Mouse (Mus musculus) hematopoietic multipotent progenitor cell, adult 10-12 weeks (in vitro differentiated cells): Measurements from ENCODE around the gene Thumpd1. TPM values are rescaled to one million over a fixed set of nuclear protein-coding genes. Genes with fewer than 3 reads are reported as not detected.

Experiments used
- polyA plus RNA-seq: library from polyadenylated mRNA; stranded (reverse); fragments of >175 nt; gene quantifications from 2 replicates; pipeline ENCODE4 v1.2.3, GENCODE M21; 2012; ENCODE audit warnings: low replicate concordance

The Thumpd1 gene
- polyA plus RNA-seq, result 21.2 and 42.4 TPM in 2 replicates

GRCm38 (mm10) chr7:119720253-119720946 is at the start of gene Thumpd1:
TSS of gene Thumpd1 (minus strand) at chr7:119720798.

GRCm38 (mm10) chr7:119760527-119760951 is 39.9 kb upstream of the Thumpd1 start, which contains the start of gene Acsm3:
TSS of gene Acsm3 (plus strand) at chr7:119760923.

GRCm38 (mm10) chr7:119689726-119690125 is 30.9 kb downstream of the Thumpd1 start, which contains the start of gene Acsm4:
TSS of gene Acsm4 (plus strand) at chr7:119690026.

Other genes with a start within 250 kb of the Thumpd1 start
- not detected in 2 replicates for gene Umod, start 241.5 kb downstream of the Thumpd1 start, polyA plus RNA-seq
- not detected in 2 replicates for gene Acsm5, start 201.3 kb downstream of the Thumpd1 start, polyA plus RNA-seq
- gene Pdilt, start 197.3 kb downstream of the Thumpd1 start, polyA plus RNA-seq, result not detected in 2 replicates
- not detected in 2 replicates for gene Acsm2, start 166.5 kb downstream of the Thumpd1 start, polyA plus RNA-seq
- not detected in 2 replicates for gene Acsm1, start 113.8 kb downstream of the Thumpd1 start, polyA plus RNA-seq
- not detected in 2 replicates for gene Acsm4, start 30.8 kb downstream of the Thumpd1 start, polyA plus RNA-seq
- not detected in 2 replicates for gene Acsm3, start 40.1 kb upstream of the Thumpd1 start, polyA plus RNA-seq
- gene Rexo5, start 73.2 kb upstream of the Thumpd1 start, polyA plus RNA-seq, result 2.1 and 5.1 TPM in 2 replicates
- gene Eri2, start 73.3 kb upstream of the Thumpd1 start, polyA plus RNA-seq, result 0.15 and 0.46 TPM in 2 replicates
- 1.1 and 1.5 TPM in 2 replicates for gene Lyrm1, start 175.1 kb upstream of the Thumpd1 start, polyA plus RNA-seq
- 3.8 and 7.8 TPM in 2 replicates for gene Dcun1d3, start 175.5 kb upstream of the Thumpd1 start, polyA plus RNA-seq